Mouse (Mus musculus): ENCODE data around the gene Gm13124.
"Not testable (repeated sequence)": the region's sequence is repeated elsewhere in the genome, so short reads cannot be mapped to it uniquely, and the experiment has no call there.

Gm13124 gene

DNA sequence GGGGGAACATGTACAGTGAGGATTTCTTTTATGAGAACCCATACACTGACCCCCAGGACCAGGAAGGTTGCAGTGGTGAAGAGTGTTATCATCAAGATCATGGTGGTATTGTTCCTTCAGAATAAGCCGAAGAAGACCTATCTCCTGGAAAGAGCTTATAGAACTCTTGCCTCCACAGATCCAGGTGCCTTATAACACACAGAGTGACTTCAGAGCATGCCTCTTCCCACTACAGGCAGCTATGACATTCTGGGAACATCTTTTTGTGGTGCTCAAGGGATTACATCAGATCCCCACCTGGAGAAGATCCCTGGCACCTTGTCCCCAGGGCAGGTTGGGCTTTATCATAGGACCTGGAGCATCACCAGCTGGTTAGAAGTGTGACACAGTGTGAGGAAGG is at the start of gene Gm13124:
Gene Gm13124 (minus strand): TSS at position 101 of the 400 bp plus-strand sequence.
- DNase-seq = no peak

DNA sequence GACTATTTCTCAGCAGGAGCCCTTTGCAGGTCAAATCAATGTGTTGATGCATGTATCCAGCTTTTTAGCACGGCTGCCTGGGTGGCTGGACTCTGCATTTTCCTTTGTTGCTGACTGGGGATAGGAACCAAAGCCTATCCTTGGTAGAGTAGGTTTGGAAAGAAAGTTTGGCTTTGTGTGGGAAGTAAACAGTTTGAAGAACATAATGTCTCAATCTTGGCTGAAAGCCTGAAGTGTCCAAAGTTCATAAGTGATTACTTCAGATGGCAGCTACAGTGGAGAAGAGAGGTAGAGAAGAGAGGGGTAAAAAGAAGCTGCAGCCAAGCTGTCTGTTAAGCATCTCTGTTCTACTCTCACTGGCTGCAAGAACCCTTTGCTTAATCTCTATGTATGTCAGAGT is 49.7 kb upstream of the Gm13124 start:
- DNase-seq = no peak

- no peak for DNase-seq
These were observed 48.5 kb upstream of the Gm13124 start, which contains the start of gene Aadacl4 for GRCm38 (mm10) chr4:144613407-144613806. Gene Aadacl4 (plus strand): TSS chr4:144613707.

GRCm38 (mm10) chr4:144592790-144593189 is 27.9 kb upstream of the Gm13124 start:
- no peak for DNase-seq

GRCm38 (mm10) chr4:144586207-144586606 is 21.3 kb upstream of the Gm13124 start:
- DNase-seq = not testable (repeated sequence)

- DNase-seq = no peak
These were observed 2.8 kb upstream of the Gm13124 start for GRCm38 (mm10) chr4:144567752-144568151.

- DNase-seq = no peak
These were observed 3.7 kb downstream of the Gm13124 start for GRCm38 (mm10) chr4:144561205-144561604.

GRCm38 (mm10) chr4:144559792-144560191 is 5.1 kb downstream of the Gm13124 start:
- DNase-seq = no peak

DNA sequence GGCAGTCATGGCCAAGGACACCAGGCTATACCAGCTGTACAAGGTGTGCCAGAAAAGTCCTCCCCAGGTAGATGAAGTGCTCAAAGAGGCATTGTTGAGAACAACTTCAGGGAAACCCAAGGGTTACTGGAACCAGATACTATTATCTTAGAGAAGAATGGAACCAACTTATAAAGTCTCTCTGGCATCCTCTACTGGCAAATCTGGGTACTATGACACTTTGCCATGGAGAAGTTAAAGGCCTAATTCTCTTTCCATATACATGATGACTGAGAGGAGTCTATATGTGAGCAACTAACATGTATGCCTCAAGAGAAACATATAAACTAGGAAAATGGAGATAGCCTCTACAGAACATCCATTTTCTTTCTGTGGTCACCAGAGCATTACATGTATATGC is 13.8 kb downstream of the Gm13124 start:
- no peak for DNase-seq

DNA sequence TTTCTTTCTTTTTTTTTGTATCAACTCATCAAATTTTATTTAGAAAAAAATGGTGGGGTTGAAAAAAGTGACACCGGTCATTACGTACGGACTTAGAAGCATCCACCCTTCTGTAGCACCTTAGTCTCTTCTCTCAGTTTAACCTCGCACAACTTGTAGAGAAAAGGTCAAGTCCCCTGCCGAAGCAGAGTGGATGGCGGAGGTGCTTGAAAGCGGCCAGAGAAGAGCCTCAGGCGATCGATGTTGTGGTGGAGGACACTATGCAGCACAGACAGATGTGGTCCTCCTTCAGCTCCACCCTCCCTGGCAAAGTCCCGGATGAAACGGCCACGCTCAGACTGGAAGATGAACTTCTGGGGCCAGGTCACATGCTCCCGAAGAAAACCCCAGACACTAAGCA is 19.6 kb downstream of the Gm13124 start:
- not testable (repeated sequence) for DNase-seq

GRCm38 (mm10) chr4:144544689-144545088 is 20.2 kb downstream of the Gm13124 start:
- DNase-seq = no peak

DNA sequence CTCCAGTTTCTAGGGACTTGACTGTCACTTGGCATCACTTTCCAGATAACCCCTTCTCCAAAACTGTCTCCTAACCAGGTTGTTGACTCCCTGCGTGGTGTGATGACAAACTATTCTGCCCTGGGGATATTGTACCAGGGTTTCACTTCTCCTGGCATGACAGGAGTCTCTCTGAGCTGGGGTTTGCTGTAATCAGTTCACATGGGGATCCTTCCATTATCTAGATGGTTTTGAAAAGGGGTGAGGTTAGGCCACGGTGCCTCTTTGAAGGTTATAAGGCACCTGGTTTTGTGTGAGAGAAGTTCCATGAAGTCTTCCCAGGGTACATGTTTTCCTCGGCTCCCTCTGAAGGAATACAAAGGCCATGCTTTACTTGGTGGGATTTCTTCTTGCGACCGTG is 45.4 kb downstream of the Gm13124 start, which contains the start of gene 9430007A20Rik:
Gene 9430007A20Rik (plus strand): TSS at position 301 of the 400 bp plus-strand sequence.
- DNase-seq = no peak

DNA sequence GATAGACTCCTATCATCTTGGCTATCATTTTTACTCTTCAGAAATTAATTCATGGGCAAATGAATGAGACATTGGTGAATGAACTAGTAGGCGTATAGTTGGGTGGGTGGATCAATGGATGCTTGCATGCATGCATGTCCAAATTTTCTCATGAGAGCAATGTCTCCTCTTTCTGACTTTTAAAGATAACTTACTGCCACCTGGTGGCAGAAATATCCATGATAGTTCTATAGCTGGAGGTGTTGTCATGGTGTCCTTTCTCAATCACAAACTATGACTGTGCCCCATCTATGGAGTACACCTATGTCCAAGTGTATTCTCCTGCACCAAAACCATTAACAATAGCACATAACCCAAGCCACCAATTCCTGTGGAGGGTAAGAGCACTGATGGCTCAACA is 58.4 kb downstream of the Gm13124 start:
- DNase-seq = no peak
